ENCODE assay signal across 29 mouse cellular contexts in genomic region chr13:11958854-11959253, GRCm38 (mm10).
DNase-seq lines count a peak whose midpoint lies in the region; ATAC-seq and TF ChIP-seq lines count a peak whose summit lies in the region.
"Had no signal": no experiment of that assay in that cellular context is flagged by ENCODE, and none has a peak within 500 bp of the region (broad histone marks: within the 10 kb centered on the region; RNA-seq: fewer than 3 reads in every experiment).

No protein-coding gene starts in this region.

- WGBS in thymus, adult 2 months = 57% methylated on average over 3 of the region's 3 CpGs

- no peak overlapping the region for H3K27ac ChIP-seq in thymus, adult 2 months (ENCODE audit: control insufficient read depth, insufficient read depth, low read length)
- no peak overlapping the region for H3K27ac ChIP-seq in CH12.LX (ENCODE audit: insufficient read depth, low read depth)
- H3K27ac ChIP-seq: embryonic facial prominence, embryonic 10.5 days; embryonic facial prominence, embryonic 15.5 days; forebrain, embryonic 12.5 days; hindbrain, embryonic 10.5 days; intestine, embryonic 15.5 days; limb, embryonic 12.5 days; macrophage; midbrain, embryonic 10.5 days; neural tube, embryonic 12.5 days had no signal

- TF ChIP-seq POLR2A in thymus, adult 2 months (IDR thresholded peaks at IDR 0.05; ENCODE audit: control insufficient read depth, extremely low read depth, insufficient read depth, low read length, poor library complexity) = no peak
- no peak for TF ChIP-seq POLR2A in CH12.LX (IDR thresholded peaks at IDR 0.05; ENCODE audit: low read depth, low read length)

- in situ Hi-C loops in CH12.LX (cut with MboI; ENCODE audit: low pct_ligation_motif_present, low pct_unique_long_range_greater_than_20kb, low sequenced_read_pairs) = no loop called here

- DNase-seq in thymus, postnatal 0 days (ENCODE audit: low spot score) = peak; percentile 27
- DNase-seq in thymus, adult 2 months = no peak
- peak; percentile 55 for DNase-seq in CH12.LX (ENCODE audit: extremely low read depth)
- no peak for DNase-seq in kidney, postnatal 4 days
- DNase-seq in adrenal gland, postnatal 14 days = no peak
- DNase-seq in gastrocnemius, postnatal 36 days = no peak
- DNase-seq: adrenal gland, adult 2 months; cerebellum, adult 2 months; cerebellum, postnatal 14 days; forebrain, postnatal 0 days; gastrocnemius, postnatal 25 days; heart, postnatal 14 days; kidney, adult 2 months; kidney, postnatal 36 days; layer of hippocampus, postnatal 36 days; liver, postnatal 0 days; thymus, postnatal 36 days had no signal

- intact Hi-C loops in gastrocnemius, postnatal 36 days (cut with DNase I) = no loop called here

- H3K36me3 ChIP-seq in thymus, adult 2 months (ENCODE audit: control insufficient read depth, insufficient read depth, low read length) = no peaks in the 10 kb centered on the region
- no peaks in the 10 kb centered on the region for H3K36me3 ChIP-seq in CH12.LX (replicated peaks in 1 of 2; ENCODE audit: control insufficient read depth in 1 of 2, insufficient read depth in 1 of 2, low read length in 1 of 2)
- H3K36me3 ChIP-seq: embryonic facial prominence, embryonic 10.5 days; embryonic facial prominence, embryonic 15.5 days; forebrain, embryonic 12.5 days; hindbrain, embryonic 10.5 days; intestine, embryonic 15.5 days; limb, embryonic 12.5 days; midbrain, embryonic 10.5 days; neural tube, embryonic 12.5 days had no signal

- peak; percentile 40 for ATAC-seq in megakaryocyte, adult 5-6 weeks (ENCODE audit: poor library complexity, severe bottlenecking)
- ATAC-seq: activated CD4-positive, CD25-positive, alpha-beta regulatory T cell, adult 4 months; intestine, embryonic 15.5 days had no signal

- H3K27me3 ChIP-seq in thymus, adult 2 months (ENCODE audit: control insufficient read depth, insufficient read depth, low read length) = no peaks in the 10 kb centered on the region
- no peaks in the 10 kb centered on the region for H3K27me3 ChIP-seq in CH12.LX (replicated peaks)
- H3K27me3 ChIP-seq: embryonic facial prominence, embryonic 15.5 days; forebrain, embryonic 12.5 days; intestine, embryonic 15.5 days; limb, embryonic 12.5 days; neural tube, embryonic 12.5 days had no signal

- dilution Hi-C loops in CH12.LX (cut with MboI; ENCODE audit: extremely low pct_ligation_motif_present, extremely low pct_unique_long_range_greater_than_20kb, low sequenced_read_pairs) = no loop called here

- TF ChIP-seq RAD21 in CH12.LX (IDR thresholded peaks at IDR 0.05; ENCODE audit: low read depth, low read length) = no peak

- no peak overlapping the region for H3K4me3 ChIP-seq in thymus, adult 2 months (ENCODE audit: control insufficient read depth, insufficient read depth, low read length)
- H3K4me3 ChIP-seq in CH12.LX (replicated peaks in 1 of 3; ENCODE audit: low read depth in 2 of 3, low read length in 2 of 3, poor library complexity in 1 of 3) = no peak overlapping the region
- H3K4me3 ChIP-seq: embryonic facial prominence, embryonic 10.5 days; embryonic facial prominence, embryonic 15.5 days; forebrain, embryonic 12.5 days; hindbrain, embryonic 10.5 days; intestine, embryonic 15.5 days; limb, embryonic 12.5 days; midbrain, embryonic 10.5 days; neural tube, embryonic 12.5 days had no signal

- no peaks in the 10 kb centered on the region for H3K79me2 ChIP-seq in CH12.LX (replicated peaks; ENCODE audit: control insufficient read depth, extremely low read depth, insufficient read depth, poor library complexity, severe bottlenecking)

- H3K9ac ChIP-seq in CH12.LX (ENCODE audit: insufficient read depth, low read depth) = no peak overlapping the region
- H3K9ac ChIP-seq: embryonic facial prominence, embryonic 15.5 days; forebrain, embryonic 12.5 days; forebrain, postnatal 0 days; intestine, embryonic 15.5 days; limb, embryonic 12.5 days; liver, postnatal 0 days; neural tube, embryonic 12.5 days had no signal

- no peak overlapping the region for H3K4me2 ChIP-seq in CH12.LX (ENCODE audit: insufficient read depth, low read depth, poor library complexity, severe bottlenecking)
- H3K4me2 ChIP-seq: embryonic facial prominence, embryonic 15.5 days; forebrain, embryonic 12.5 days; intestine, embryonic 15.5 days; limb, embryonic 12.5 days; liver, embryonic 11.5 days; neural tube, embryonic 12.5 days had no signal

- no peaks in the 10 kb centered on the region; the same call in 1 of the 2 replicates for H3K4me1 ChIP-seq in thymus, adult 2 months (replicated peaks; ENCODE audit: control insufficient read depth, insufficient read depth, low read length)
- H3K4me1 ChIP-seq in CH12.LX (ENCODE audit: control insufficient read depth in 1 of 2, insufficient read depth in 2 of 2) = peaks cover 13 to 30% of the 10 kb centered on the region in 2 experiments
- H3K4me1 ChIP-seq: embryonic facial prominence, embryonic 10.5 days; embryonic facial prominence, embryonic 15.5 days; forebrain, embryonic 12.5 days; hindbrain, embryonic 10.5 days; intestine, embryonic 15.5 days; limb, embryonic 12.5 days; midbrain, embryonic 10.5 days; neural tube, embryonic 12.5 days had no signal

- no peak for TF ChIP-seq CTCF in thymus, adult 2 months (IDR thresholded peaks at IDR 0.05; ENCODE audit: borderline replicate concordance, control insufficient read depth, extremely low read depth, insufficient read depth, low read length, poor library complexity)
- TF ChIP-seq CTCF in CH12.LX (conservative IDR thresholded peaks at IDR 0.05 in 1 of 2, IDR thresholded peaks at IDR 0.05 in 1 of 2; ENCODE audit: low read depth in 2 of 2, low read length in 2 of 2) = no peak

- TF ChIP-seq EP300 in CH12.LX (IDR thresholded peaks at IDR 0.05; ENCODE audit: low read length) = peak; percentile 62; the same call in 1 of the 2 replicates

- peaks cover 5% of the 10 kb centered on the region for H3K9me3 ChIP-seq in CH12.LX (replicated peaks; ENCODE audit: low read length)
- H3K9me3 ChIP-seq: embryonic facial prominence, embryonic 10.5 days; embryonic facial prominence, embryonic 15.5 days; forebrain, embryonic 12.5 days; hindbrain, embryonic 10.5 days; intestine, embryonic 15.5 days; limb, embryonic 12.5 days; midbrain, embryonic 10.5 days; neural tube, embryonic 12.5 days had no signal

TF ChIP-seq in CH12.LX, 34 proteins besides CTCF, POLR2A, EP300 and RAD21:
- TF ChIP-seq ELF1 (IDR thresholded peaks at IDR 0.05; ENCODE audit: low read depth, low read length) = 0 out of 2 replicates have a peak, but pooled peaks have one; percentile 22
- TF ChIP-seq SIN3A (IDR thresholded peaks at IDR 0.05; ENCODE audit: low read length) = no peak
- peak; percentile 42; the same call in 1 of the 2 replicates for TF ChIP-seq BHLHE40 (IDR thresholded peaks at IDR 0.05; ENCODE audit: low read depth, low read length)
- peak; percentile 46; the same call in 1 of the 2 replicates for TF ChIP-seq IRF4 (IDR thresholded peaks at IDR 0.05; ENCODE audit: low read depth, low read length)

Comparison
In these comparisons a context has a peak if more than half of its experiments do, and no peak if none do; other contexts are left out.
1. DNase-seq: peak in thymus, postnatal 0 days (single experiment) and CH12.LX (single experiment); none in thymus, adult 2 months (single experiment), kidney, postnatal 4 days (0 of 2), adrenal gland, postnatal 14 days (single experiment) and gastrocnemius, postnatal 36 days (0 of 2).